Mouse (Mus musculus) lung, postnatal 36 days (tissue): ENCODE measurements at regions not wholly inside any gene's neighbourhood (a gene's known extent, or its start where the extent isn't known, plus 50 kb on each side); places are given as distances from the start of the nearest gene placed in this dataset.

Experiments
- DNase-seq: peaks from one replicate; pipeline ENCODE4 v3.0.0; 2022; ENCODE audit warnings: mixed read lengths

DNA sequence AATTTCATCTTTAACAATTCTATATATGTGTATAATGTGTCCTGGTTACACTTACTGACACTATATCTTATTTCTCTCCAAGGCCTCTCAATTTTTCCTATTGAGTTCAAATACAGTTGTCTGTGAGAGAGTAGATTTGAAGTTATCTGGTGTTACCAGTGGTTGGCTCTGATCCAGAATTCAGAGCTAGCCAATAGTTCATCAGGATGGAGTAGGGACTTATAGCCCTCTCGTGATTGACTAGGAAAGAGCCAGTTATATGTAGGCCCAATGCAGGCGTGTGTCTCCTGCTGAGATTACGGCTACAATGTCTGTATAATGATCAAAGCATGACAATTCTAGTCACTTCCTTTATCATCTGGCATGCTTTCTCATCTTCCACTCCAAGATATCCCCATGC is 1241.0 kb upstream of the Zeb2 start:
- no peak for DNase-seq

GRCm38 (mm10) chr2:46356651-46357050 is 1239.5 kb upstream of the Zeb2 start:
- DNase-seq = no peak

- DNase-seq = no peak
Measured at GRCm38 (mm10) chr2:46340694-46341093, 1223.5 kb upstream of the Zeb2 start.

DNA sequence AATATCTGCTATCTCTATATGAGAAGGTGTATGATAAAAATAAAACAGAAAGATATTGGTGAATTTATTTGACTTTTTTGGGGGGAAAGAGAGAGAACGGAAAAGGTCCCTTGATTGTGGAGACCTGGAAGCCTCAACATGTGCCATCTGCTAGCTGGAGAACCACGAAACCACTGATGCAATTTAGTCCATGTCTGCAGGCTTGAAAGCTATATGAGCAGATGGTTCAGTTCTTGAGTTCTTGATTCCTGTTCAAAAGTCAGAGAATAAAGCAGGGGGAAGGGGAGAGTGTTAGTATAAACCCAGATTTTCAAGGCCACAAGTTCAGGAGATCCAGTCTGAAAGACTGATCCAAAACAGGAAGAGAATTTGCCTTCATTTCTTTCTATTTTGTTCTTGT is 1199.5 kb upstream of the Zeb2 start:
- DNase-seq = no peak

- DNase-seq = no peak
Measured at GRCm38 (mm10) chr2:46315243-46315642, 1198.0 kb upstream of the Zeb2 start.

GRCm38 (mm10) chr2:46307582-46308153 is 1190.5 kb upstream of the Zeb2 start:
- DNase-seq = no peak

DNA sequence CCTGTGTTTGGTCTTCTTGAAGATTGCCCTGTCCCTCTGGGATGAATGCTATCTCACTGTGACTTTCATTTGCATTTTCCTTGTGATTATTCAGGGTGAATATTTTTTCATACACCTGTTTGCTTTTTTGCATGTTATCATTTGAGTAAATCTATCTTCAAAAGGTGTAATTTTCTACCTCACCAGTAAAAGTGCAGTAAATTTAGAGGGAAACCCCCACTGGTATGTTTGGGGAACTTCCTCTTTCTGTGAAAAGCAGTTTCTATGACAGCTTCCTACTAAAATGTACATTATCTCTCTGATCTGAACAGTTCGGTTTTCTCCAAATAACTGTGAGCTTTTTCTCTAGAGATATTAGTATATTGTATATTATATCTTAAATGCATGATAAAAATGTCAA is 1185.4 kb upstream of the Zeb2 start:
- DNase-seq = no peak

DNA sequence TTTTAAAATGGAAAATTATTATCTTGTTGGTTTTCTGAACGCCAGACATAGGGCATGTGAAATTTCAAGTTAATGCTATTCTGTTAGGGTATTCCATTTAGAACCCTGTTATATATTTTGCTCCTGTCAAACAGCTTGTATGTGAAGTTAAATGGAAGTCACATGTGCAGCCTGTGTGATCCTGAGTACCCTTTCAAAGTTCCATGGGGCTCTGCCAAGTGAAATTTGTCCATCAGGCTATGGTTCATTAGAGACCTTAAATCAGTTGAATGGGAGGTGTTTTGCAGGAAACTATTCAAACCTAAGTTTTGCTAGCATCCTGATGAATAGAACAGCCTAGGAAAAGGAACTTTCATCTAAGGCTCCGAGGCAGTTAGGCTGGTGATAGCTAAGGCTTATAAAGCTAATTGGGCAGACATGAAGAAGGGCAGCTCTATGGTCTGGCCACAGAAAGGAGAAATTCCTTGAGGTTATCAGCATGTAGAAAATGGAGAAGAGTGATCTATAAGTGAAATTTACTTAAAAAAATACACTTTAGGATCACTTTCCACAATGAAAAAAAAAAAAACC is 1180.2 kb upstream of the Zeb2 start:
- DNase-seq = no peak

DNA sequence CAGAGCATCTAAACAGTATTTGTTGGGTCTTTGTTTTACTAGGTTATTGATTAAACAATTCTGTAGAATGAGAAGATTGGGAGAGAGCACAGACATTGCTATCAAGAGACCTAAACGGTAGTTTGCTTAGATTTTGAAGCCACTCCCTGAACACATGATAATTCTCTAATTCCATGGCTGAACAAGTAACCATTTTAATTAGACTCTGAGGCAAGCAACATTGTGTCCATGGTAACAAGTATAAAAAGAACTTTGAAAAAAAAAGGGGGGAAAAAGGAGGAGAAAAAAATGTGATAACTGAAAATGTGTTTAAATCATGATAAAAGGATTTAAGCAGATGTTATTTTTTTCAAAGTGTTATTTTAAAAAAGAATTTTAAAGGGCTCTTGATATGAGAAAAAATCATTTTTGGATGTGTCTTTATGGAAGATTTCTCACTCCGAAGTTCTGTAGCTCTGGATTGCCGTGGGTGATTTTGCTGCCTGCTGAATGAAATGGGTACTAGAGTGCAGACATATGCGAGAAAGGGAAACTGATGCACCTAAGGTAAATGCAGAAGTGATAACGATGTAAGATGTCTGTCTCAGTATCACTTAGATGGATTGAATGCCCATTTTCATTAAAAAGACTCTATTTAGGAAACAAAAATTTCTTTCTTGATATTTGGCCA is 1166.9 kb upstream of the Zeb2 start:
- DNase-seq = no peak

DNA sequence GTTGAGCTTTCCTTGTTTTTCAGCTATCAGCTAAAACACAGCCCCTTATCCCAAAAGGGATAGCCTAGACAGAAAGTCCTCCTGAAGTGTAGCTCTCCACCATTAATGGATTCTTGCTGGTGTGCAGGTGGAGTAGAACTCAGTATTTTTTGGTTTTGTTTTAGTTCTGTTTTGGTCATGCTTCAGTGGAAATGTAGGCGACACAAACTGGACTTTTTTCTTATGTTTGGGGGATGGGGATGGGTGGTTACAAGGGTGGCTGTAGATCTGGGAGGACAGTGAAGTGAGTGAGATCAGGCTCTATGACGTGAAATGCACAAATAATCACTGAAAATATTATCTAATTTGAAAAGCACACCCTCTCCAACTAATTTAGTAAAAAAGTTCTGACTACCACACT is 1163.6 kb upstream of the Zeb2 start:
- DNase-seq = no peak

DNA sequence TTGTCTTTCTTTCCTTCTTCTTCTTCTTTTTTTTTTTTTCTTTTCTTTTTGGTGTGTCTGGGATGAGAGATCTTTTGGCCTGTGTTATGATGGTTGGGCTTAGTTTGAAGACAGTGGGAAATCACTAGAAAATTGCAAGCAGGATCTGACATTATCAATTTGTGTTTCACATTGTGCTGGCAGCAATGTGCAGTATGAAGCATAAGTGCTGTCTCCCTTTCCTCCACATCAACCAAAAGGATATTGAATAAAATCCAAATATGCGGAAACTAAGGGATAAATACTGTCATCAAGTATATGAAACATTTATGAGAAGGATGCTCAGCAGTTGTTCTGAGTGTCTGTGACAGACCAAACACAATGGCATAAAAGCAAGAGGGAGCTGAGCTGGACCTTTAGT is 1144.4 kb upstream of the Zeb2 start:
- DNase-seq = no peak

DNA sequence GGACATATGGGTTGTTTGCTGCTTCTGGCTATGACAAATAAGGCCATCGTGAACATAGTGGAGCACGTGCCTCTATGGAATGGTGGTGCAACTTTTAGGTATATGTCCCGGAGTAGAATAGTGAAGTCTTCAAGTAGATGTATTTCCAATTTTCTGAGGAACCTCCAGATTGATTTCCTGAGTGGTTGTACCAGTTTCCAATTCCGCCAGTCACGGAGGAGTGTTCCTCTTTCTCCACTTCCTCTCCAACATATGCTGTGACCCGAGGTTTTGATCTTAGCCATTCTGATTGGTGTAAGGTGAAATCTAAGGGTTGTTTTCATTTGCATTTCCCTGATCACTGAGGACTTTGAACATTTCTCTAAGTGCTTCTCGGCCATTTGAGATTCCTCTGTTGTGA is 1134.4 kb upstream of the Zeb2 start:
- DNase-seq = peak; percentile 4

GRCm38 (mm10) chr2:46245717-46246116 is 1128.5 kb upstream of the Zeb2 start:
- peak; percentile 20 for DNase-seq

GRCm38 (mm10) chr2:46244697-46245096 is 1127.5 kb upstream of the Zeb2 start:
- DNase-seq = no peak

DNA sequence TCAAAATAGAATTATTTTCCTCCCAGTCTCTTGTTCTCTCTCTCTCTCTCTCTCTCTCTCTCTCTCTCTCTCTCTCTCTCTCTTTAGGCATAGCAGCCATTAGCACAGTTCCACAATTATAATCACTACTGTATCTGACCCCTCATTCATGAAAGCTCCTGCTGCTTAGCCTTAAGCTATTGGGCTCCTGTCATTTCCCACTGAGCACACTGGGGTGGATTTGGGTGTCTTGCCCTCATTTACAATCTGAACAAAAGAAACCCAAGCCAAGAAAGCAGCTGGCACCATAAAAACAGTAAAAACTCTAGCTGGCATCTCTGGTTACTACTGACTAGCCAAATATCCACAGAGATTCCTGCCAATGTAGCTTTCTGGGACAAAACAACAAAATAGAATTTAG is 1125.6 kb upstream of the Zeb2 start:
- no peak for DNase-seq

DNA sequence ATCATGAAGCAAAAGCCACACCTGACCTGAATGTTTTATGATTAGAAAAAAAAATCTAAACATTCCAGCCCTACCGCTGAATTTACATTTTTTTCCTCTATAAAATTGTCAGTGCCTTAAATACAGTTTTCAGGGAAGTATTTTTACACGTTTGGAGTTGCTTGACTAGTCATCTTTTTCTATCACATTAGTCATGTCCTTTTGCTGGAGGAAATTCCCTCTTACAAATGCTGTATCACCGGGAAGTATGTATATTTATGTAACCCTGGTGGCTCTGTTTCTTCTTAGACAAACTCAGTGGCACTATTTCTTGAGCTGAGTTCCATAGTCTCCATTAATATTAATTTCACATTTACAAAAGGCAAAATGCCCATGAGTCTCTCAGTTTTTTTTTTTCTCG is 1122.7 kb upstream of the Zeb2 start:
- DNase-seq = no peak

- no peak for DNase-seq
Measured at GRCm38 (mm10) chr2:46230791-46231450, 1113.7 kb upstream of the Zeb2 start.

- peak; percentile 14 for DNase-seq
Measured at GRCm38 (mm10) chr2:46218336-46218957, 1101.3 kb upstream of the Zeb2 start.

DNA sequence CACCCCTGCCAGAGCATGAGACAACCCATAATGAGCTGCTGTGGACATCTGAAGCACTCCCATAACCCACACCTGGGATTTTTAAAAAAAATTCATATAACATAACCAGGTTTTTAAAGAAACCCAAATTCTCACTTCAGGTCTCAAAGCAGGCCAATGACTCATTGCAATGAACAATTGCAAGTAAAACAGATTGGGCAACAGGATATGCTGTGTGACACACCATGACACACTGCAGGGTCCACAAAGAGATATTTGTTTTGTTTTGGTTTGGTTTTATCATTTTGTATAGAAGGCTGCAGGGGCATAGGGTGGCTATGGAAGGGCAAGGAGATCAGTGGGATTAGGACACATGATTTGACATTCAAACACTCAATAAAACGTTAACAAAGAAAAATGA is 1082.1 kb upstream of the Zeb2 start:
- DNase-seq = no peak

- DNase-seq = peak; percentile 5
Measured at GRCm38 (mm10) chr2:46187265-46187888, 1070.2 kb upstream of the Zeb2 start.

- no peak for DNase-seq
Measured at GRCm38 (mm10) chr2:46183241-46183640, 1066.0 kb upstream of the Zeb2 start.

DNA sequence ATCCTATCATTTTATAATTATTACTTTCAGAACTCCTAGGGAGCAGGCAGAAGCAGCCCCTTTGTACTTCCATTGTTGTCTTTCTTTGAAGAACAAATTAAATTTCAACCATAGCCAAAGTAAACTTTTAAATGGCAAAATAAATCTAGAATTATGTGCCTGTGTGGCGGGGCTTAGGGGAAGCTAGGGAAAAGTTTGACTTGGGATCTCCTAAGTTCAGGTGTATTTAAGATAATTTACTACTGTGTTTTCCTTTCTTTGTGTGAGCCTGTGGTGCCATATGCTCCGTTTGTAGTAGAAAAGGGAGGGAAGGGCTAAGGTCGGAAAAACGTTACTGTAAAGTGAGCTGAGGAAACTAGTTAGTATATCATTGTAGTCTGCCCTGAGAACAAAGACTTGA is 1062.5 kb upstream of the Zeb2 start:
- DNase-seq = no peak

DNA sequence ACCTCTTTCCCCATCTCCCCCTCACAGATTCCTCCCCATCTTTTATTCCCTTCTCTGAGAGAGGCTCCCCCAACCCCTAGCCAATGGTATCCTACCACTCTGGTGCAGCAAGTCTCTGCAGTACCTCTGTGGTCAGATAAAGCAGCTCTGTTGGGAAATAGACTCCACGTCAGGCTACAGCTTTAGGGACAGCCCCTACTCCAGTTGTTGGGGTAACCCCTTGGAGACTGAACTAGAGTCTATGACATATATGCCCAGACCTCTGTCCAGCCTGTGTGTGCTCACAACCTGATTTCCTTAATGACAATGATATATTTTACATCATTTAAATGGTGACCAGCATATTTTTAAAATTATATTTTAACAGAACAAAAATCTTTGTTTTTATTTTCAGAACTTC is 1051.3 kb upstream of the Zeb2 start:
- DNase-seq = no peak
